Mouse (Mus musculus) hindbrain, embryonic 10.5 days (tissue): ENCODE data around the gene Mthfr. TPM values are rescaled to one million over a fixed set of nuclear protein-coding genes. Genes with fewer than 3 reads are reported as not detected.

ENCODE experiments used
- polyA plus RNA-seq: library from polyadenylated mRNA; unstranded; fragments of >200 nt; fragmentation: Nextera tagmentation; extraction: Ambion mirVana; gene quantifications from 2 replicates; pipeline ENCODE4 v1.2.1, GENCODE M21; 2016

Mthfr gene
- polyA plus RNA-seq, 1 experiment from 2014 or later = 30.0 TPM

Other genes with a start within 250 kb of the Mthfr start
- gene Zfp984, start 229.3 kb upstream of the Mthfr start, polyA plus RNA-seq = 4.6 and 6.4 TPM in 2 replicates
- 4.4 and 5.1 TPM in 2 replicates for gene Zfp933, start 190.7 kb upstream of the Mthfr start, polyA plus RNA-seq
- 67.6 and 69.3 TPM in 2 replicates for gene Miip, start 170.3 kb upstream of the Mthfr start, polyA plus RNA-seq
- gene Fv1, start 170.1 kb upstream of the Mthfr start, polyA plus RNA-seq = 13.5 and 15.8 TPM in 2 replicates
- gene Mfn2, start 134.4 kb upstream of the Mthfr start, polyA plus RNA-seq = 43.4 and 52.4 TPM in 2 replicates
- 30.5 and 31.2 TPM in 2 replicates for gene Plod1, start 102.3 kb upstream of the Mthfr start, polyA plus RNA-seq
- gene 2510039O18Rik, start 98.2 kb upstream of the Mthfr start, polyA plus RNA-seq = 11.9 and 14.9 TPM in 2 replicates
- gene Nppb, start 53.3 kb upstream of the Mthfr start, polyA plus RNA-seq = 0.29 TPM in 1 of 2 replicates, not detected in the other
- 0.21 TPM in 1 of 2 replicates, not detected in the other for gene Nppa, start 38.4 kb upstream of the Mthfr start, polyA plus RNA-seq
- gene Clcn6, start 256 bp upstream of the Mthfr start, polyA plus RNA-seq = 13.9 and 17.8 TPM in 2 replicates
- 15.6 and 15.7 TPM in 2 replicates for gene Agtrap, start 49.0 kb downstream of the Mthfr start, polyA plus RNA-seq
- 74.3 and 86.9 TPM in 2 replicates for gene Mad2l2, start 91.3 kb downstream of the Mthfr start, polyA plus RNA-seq
- gene Draxin, start 91.6 kb downstream of the Mthfr start, polyA plus RNA-seq = 6.5 and 13.1 TPM in 2 replicates
- gene Fbxo6, start 113.1 kb downstream of the Mthfr start, polyA plus RNA-seq = 11.0 and 15.6 TPM in 2 replicates
- 48.0 and 86.5 TPM in 2 replicates for gene Fbxo44, start 121.4 kb downstream of the Mthfr start, polyA plus RNA-seq
- 3.3 and 4.6 TPM in 2 replicates for gene Fbxo2, start 121.5 kb downstream of the Mthfr start, polyA plus RNA-seq
- gene Disp3, start 248.9 kb downstream of the Mthfr start, polyA plus RNA-seq = 3.7 and 10.7 TPM in 2 replicates